Mouse (Mus musculus) testis, adult 2 months (tissue): ENCODE measurements around the gene Dach1.

Experiments
- CTCF ChIP-seq: fragments of 200-500 bp; IDR thresholded peaks from 2 replicates; pipeline ENCODE4 v1.5.1; 2012; ENCODE audit warnings: low read depth, mild to moderate bottlenecking, inconsistent platforms, low read length, moderate library complexity; ENCODE audit not compliant: control insufficient read depth, insufficient read depth, insufficient replicate concordance
- POLR2A ChIP-seq: fragments of 200-500 bp; IDR thresholded peaks from 2 replicates; pipeline ENCODE4 v1.6.1; 2012; ENCODE audit warnings: low read depth, mild to moderate bottlenecking, inconsistent platforms, low read length, moderate library complexity; ENCODE audit not compliant: control insufficient read depth

DNA sequence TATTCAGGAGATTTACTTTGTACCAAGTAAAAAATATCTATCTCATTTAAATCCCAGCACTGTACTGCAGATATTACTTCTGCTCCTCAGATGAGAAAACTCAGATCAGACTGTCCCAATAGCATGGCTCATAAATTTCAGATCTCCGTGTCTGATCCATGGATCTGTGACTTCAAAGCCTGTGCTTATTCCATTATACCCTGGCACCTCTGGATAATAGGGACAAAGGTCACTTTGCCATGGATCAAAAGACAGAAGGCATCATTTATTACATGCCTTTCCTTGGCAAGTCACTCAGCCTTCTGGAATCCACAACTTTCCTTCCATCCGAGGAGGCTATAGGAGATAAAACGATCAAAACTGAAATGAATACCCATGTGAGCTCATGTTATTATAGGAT lies 132.4 kb downstream of the Dach1 start:
- TF ChIP-seq POLR2A (no peak), CTCF (no peak)
